Mouse (Mus musculus) embryonic facial prominence, embryonic 11.5 days (tissue): ENCODE results near the gene 4930470P17Rik. TPM values are rescaled to one million over a fixed set of nuclear protein-coding genes. Genes with fewer than 3 reads are reported as not detected.

Source experiments
- ATAC-seq: fragments of 200-750 bp; cut with Nextera tagmentation; replicated peaks from 2 replicates; pipeline ENCODE4 v1.8.0; 2017; ENCODE audit warnings: low read depth; ENCODE audit not compliant: insufficient number of reproducible peaks, low FRiP score, low TSS enrichment
- DNase-seq: peaks from one replicate; pipeline ENCODE4 v3.0.0-alpha.2; 2015; ENCODE audit warnings: low spot score
- H3K27ac ChIP-seq: fragments of 300-500 bp; sonication (generic); replicated peaks from 2 replicates; pipeline ENCODE4 v1.5.1; 2014; ENCODE audit warnings: mild to moderate bottlenecking, low read depth, low read length, control low read depth
- H3K27me3 ChIP-seq: fragments of 300-500 bp; sonication (generic); 2 replicates; pipeline ENCODE4 v1.6.1; 2014; ENCODE audit warnings: mild to moderate bottlenecking, low read length, moderate library complexity, mixed read lengths; ENCODE audit not compliant: control insufficient read depth, insufficient read depth
- H3K36me3 ChIP-seq: fragments of 300-500 bp; sonication (generic); replicated peaks from 2 replicates; pipeline ENCODE4 v1.6.1; 2014; ENCODE audit warnings: low read depth, mild to moderate bottlenecking, low read length, moderate library complexity, mixed read lengths; ENCODE audit not compliant: control insufficient read depth, insufficient read depth
- H3K4me1 ChIP-seq: fragments of 300-500 bp; sonication (generic); 2 replicates; pipeline ENCODE4 v1.6.1; 2014; ENCODE audit warnings: low read length, mixed read lengths; ENCODE audit not compliant: control insufficient read depth, insufficient read depth
- H3K4me2 ChIP-seq: fragments of 300-500 bp; sonication (generic); 2 replicates; pipeline ENCODE4 v1.6.1; 2014; ENCODE audit warnings: low read depth, mild to moderate bottlenecking, control low read depth, low read length, moderate library complexity
- H3K4me3 ChIP-seq: fragments of 300-500 bp; sonication (generic); 2 replicates; pipeline ENCODE4 v1.5.1; 2014; ENCODE audit warnings: low read depth, low read length, control low read depth
- H3K9ac ChIP-seq: fragments of 300-500 bp; sonication (generic); replicated peaks from 2 replicates; pipeline ENCODE4 v1.6.1; 2014; ENCODE audit warnings: mild to moderate bottlenecking, control low read depth, low read length
- H3K9me3 ChIP-seq: fragments of 300-500 bp; sonication (generic); replicated peaks from 2 replicates; pipeline ENCODE4 v1.6.1; 2016; ENCODE audit warnings: mild to moderate bottlenecking, low read length, inconsistent platforms, mixed read lengths; ENCODE audit not compliant: control insufficient read depth
- WGBS: fragments of 180-500 bp; shearing (Covaris S2); extraction: QIAGEN DNeasy Blood & Tissue Kit; methylation state at CpG from one replicate; pipeline ENCODE4 v1.1.7; 2014; 5-methylcytosine and 5-hydroxymethylcytosine counted together
- polyA plus RNA-seq: library from polyadenylated mRNA; unstranded; fragments of >200 nt; fragmentation: Nextera tagmentation; extraction: Ambion mirVana; gene quantifications from 2 replicates; pipeline ENCODE4 v1.2.1, GENCODE M21; 2014

The 4930470P17Rik gene
- polyA plus RNA-seq, 1 experiment from 2014 or later: not detected

- Histone ChIP-seq H3K9ac (no peak overlapping the region), H3K27ac (no peak overlapping the region), H3K27me3 (no peaks in the 10 kb centered on the region), H3K9me3 (no peaks in the 10 kb centered on the region), H3K36me3 (no peaks in the 10 kb centered on the region), H3K4me3 (no peak overlapping the region), H3K4me1 (no peaks in the 10 kb centered on the region; the same call in 1 of the 2 replicates), H3K4me2 (no peak overlapping the region)
- DNase-seq (no peak), ATAC-seq (no peak)
- 77% methylated on average over 5 of the region's 5 CpGs for WGBS
Observed at GRCm38 (mm10) chr2:170601171-170601570, 646 bp downstream of the 4930470P17Rik start.

GRCm38 (mm10) chr2:170597586-170597985 is 4.2 kb downstream of the 4930470P17Rik start:
- H3K9ac ChIP-seq: no peak overlapping the region
- peak; percentile 67 for DNase-seq
- no peaks in the 10 kb centered on the region; the same call in 1 of the 2 replicates for H3K4me1 ChIP-seq
- ATAC-seq: no peak
- H3K27me3 ChIP-seq: no peaks in the 10 kb centered on the region
- H3K4me2 ChIP-seq: no peak overlapping the region
- no peak overlapping the region for H3K4me3 ChIP-seq
- no peaks in the 10 kb centered on the region for H3K36me3 ChIP-seq
- 15% methylated on average over 2 of the region's 2 CpGs for WGBS
- H3K27ac ChIP-seq: no peak overlapping the region
- H3K9me3 ChIP-seq: no peaks in the 10 kb centered on the region

- Histone ChIP-seq H3K36me3 (no peaks in the 10 kb centered on the region), H3K4me2 (no peak overlapping the region), H3K9ac (no peak overlapping the region), H3K27me3 (no peaks in the 10 kb centered on the region), H3K27ac (no peak overlapping the region), H3K4me1 (no peaks in the 10 kb centered on the region), H3K9me3 (no peaks in the 10 kb centered on the region), H3K4me3 (no peak overlapping the region)
- ATAC-seq (no peak), DNase-seq (peak; percentile 70)
- WGBS: 0% methylated on average over 1 of the region's 1 CpGs
Observed at GRCm38 (mm10) chr2:170596726-170597125, 5.1 kb downstream of the 4930470P17Rik start.

- ATAC-seq (no peak; the same call in 1 of the 2 replicates), DNase-seq (no peak)
- Histone ChIP-seq H3K9me3 (no peaks in the 10 kb centered on the region), H3K4me2 (no peak overlapping the region), H3K27me3 (no peaks in the 10 kb centered on the region), H3K9ac (no peak overlapping the region), H3K27ac (no peak overlapping the region), H3K4me3 (no peak overlapping the region), H3K36me3 (no peaks in the 10 kb centered on the region), H3K4me1 (no peaks in the 10 kb centered on the region)
- 88% methylated on average over 6 of the region's 6 CpGs for WGBS
Observed at GRCm38 (mm10) chr2:170592161-170592560, 9.7 kb downstream of the 4930470P17Rik start.

- Histone ChIP-seq H3K36me3 (no peaks in the 10 kb centered on the region), H3K4me2 (no peak overlapping the region), H3K9ac (no peak overlapping the region), H3K9me3 (no peaks in the 10 kb centered on the region), H3K4me3 (no peak overlapping the region), H3K27me3 (no peaks in the 10 kb centered on the region), H3K27ac (no peak overlapping the region), H3K4me1 (no peaks in the 10 kb centered on the region)
- WGBS: 84% methylated on average over 9 of the region's 9 CpGs
- no peak for ATAC-seq
- no peak for DNase-seq
Observed at GRCm38 (mm10) chr2:170588369-170588900, 13.4 kb downstream of the 4930470P17Rik start.

- Histone ChIP-seq H3K27me3 (no peaks in the 10 kb centered on the region), H3K36me3 (no peaks in the 10 kb centered on the region), H3K4me1 (no peaks in the 10 kb centered on the region), H3K27ac (no peak overlapping the region), H3K9me3 (no peaks in the 10 kb centered on the region), H3K9ac (no peak overlapping the region), H3K4me2 (no peak overlapping the region), H3K4me3 (no peak overlapping the region)
- WGBS: 93% methylated on average over 13 of the region's 13 CpGs
- DNase-seq (no peak), ATAC-seq (no peak)
Observed at GRCm38 (mm10) chr2:170584678-170585077, 17.1 kb downstream of the 4930470P17Rik start.

GRCm38 (mm10) chr2:170579551-170579950 is 22.3 kb downstream of the 4930470P17Rik start:
- Histone ChIP-seq H3K9ac (no peak overlapping the region), H3K27ac (no peak overlapping the region), H3K4me1 (no peaks in the 10 kb centered on the region), H3K36me3 (no peaks in the 10 kb centered on the region), H3K4me2 (no peak overlapping the region), H3K4me3 (no peak overlapping the region), H3K9me3 (no peaks in the 10 kb centered on the region), H3K27me3 (no peaks in the 10 kb centered on the region)
- ATAC-seq: no peak
- DNase-seq: no peak
- 86% methylated on average over 10 of the region's 10 CpGs for WGBS

GRCm38 (mm10) chr2:170578588-170578987 is 23.2 kb downstream of the 4930470P17Rik start:
- no peak overlapping the region for H3K4me3 ChIP-seq
- H3K27me3 ChIP-seq: no peaks in the 10 kb centered on the region
- no peak overlapping the region for H3K9ac ChIP-seq
- ATAC-seq (no peak), DNase-seq (no peak)
- H3K9me3 ChIP-seq: no peaks in the 10 kb centered on the region
- H3K27ac ChIP-seq: no peak overlapping the region
- WGBS: 82% methylated on average over 5 of the region's 5 CpGs
- H3K36me3 ChIP-seq: no peaks in the 10 kb centered on the region
- no peaks in the 10 kb centered on the region for H3K4me1 ChIP-seq
- H3K4me2 ChIP-seq: no peak overlapping the region
